Mouse (Mus musculus) inflammation-experienced regulatory T-cells (primary cell): ENCODE results near the gene Oosp1. TPM values are rescaled to one million over a fixed set of nuclear protein-coding genes. Genes with fewer than 3 reads are reported as not detected.

Source experiments
- polyA plus RNA-seq, 2 experiments: library from polyadenylated mRNA; unstranded; fragments of 100-300 nt; shearing (Covaris generic); gene quantifications; one replicate each; pipeline ENCODE4 v1.2.1; 2017

Oosp1 gene
- under 1 TPM in 1 of 2 experiments, not detected in 1; 0.55 TPM for polyA plus RNA-seq

GRCm38 (mm10) chr19:11690839-11691238 lies at the start of gene Oosp1:
TSS of gene Oosp1 (minus strand) at chr19:11691150.

DNA sequence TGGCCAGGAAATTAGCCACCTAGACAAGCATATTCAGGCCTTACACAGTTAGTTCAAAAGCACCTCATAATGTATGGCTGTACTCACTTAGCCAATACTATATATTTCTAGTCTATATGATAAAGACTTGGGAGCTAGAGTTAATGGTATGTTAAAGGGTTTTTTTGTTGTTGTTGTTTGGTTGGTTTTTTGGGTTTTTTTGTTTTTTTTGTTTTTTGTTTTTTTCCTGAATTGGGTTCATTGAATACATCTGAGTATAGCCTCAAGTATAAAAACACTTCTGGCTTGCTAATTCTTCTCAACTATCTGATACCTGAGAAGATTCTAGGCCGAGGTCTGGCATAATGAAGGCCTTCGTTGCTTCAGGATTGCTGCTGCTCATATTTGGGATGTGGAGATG lies 5.8 kb upstream of the Oosp1 start, which contains the start of gene Oosp3:
Gene Oosp3 (plus strand): TSS at position 301 of the 400 bp plus-strand sequence.

GRCm38 (mm10) chr19:11660459-11660858 lies 30.5 kb downstream of the Oosp1 start, which contains the start of gene Oosp2:
TSS of gene Oosp2 (minus strand) at chr19:11660559.

DNA sequence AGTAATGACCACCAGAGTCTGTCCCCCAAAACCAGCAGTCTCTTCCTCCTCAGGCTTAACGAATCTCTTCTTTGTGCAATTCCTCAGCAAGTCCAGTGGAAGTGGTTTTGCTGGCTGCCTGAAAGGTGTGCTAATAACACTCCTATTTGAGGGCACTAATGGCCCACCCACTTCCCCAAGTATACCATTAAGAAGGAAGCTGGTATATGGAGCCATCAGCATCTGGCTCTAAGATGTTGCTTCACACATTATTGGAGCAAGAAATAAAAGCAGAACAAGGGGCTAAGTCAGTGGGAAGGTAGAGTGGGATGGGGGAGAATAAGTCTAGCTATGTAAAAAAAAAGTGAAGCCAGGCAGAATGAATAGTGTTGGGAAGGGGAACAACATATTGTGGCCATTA lies 50.2 kb downstream of the Oosp1 start, which contains the start of gene Ms4a3:
Gene Ms4a3 (minus strand): TSS at position 120 of the 400 bp plus-strand sequence.

DNA sequence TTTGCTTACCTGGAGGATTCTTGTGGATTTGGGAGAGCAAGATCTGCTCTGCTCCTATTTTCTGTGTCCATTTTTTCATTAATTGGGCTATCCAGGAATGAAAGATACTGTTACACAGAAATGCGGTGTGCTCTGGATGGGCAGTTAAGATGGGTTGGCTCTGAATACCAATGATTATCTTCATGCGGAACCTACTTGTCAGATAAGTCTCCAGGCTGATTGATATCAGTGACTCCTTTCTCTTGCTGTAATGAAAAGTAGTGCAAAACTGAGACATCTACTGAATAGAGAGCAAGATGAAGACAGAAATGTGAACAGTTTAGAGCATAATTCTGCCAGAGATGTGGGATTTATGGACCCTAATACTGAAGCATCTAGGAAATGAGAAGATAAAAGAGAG lies 67.4 kb downstream of the Oosp1 start, which contains the start of gene Ms4a2:
Gene Ms4a2 (minus strand): TSS at position 169 of the 400 bp plus-strand sequence.

Other genes with a start within 250 kb of the Oosp1 start
- gene Ms4a4b, start 247.6 kb downstream of the Oosp1 start, polyA plus RNA-seq, result 1,000 to 10,000 TPM; 2,238 to 3,168 TPM
- gene Ms4a6c, start 221.8 kb downstream of the Oosp1 start, polyA plus RNA-seq, result 10 to 100 TPM; 12.9 to 14.6 TPM
- gene Gm8369, start 205.2 kb downstream of the Oosp1 start, polyA plus RNA-seq, result 100 to 1,000 TPM; 228 to 249 TPM
- 100 to 1,000 TPM; 810 to 848 TPM for gene Ms4a6b, start 174.6 kb downstream of the Oosp1 start, polyA plus RNA-seq
- 1 to 10 TPM; 3.2 to 3.4 TPM for gene Ms4a4d, start 154.3 kb downstream of the Oosp1 start, polyA plus RNA-seq
- 10 to 100 TPM in 1 of 2 experiments, 1 to 10 TPM in 1; 9.6 to 13.4 TPM for gene Ms4a6d, start 86.3 kb downstream of the Oosp1 start, polyA plus RNA-seq
- gene Ms4a2, start 67.4 kb downstream of the Oosp1 start, polyA plus RNA-seq, result under 1 TPM; 0.31 to 0.35 TPM
- gene Ms4a3, start 50.3 kb downstream of the Oosp1 start, polyA plus RNA-seq, result under 1 TPM in 1 of 2 experiments, not detected in 1; 0.77 TPM
- not detected for gene Oosp2, start 30.6 kb downstream of the Oosp1 start, polyA plus RNA-seq
- gene Oosp3, start 5.9 kb upstream of the Oosp1 start, polyA plus RNA-seq, result under 1 TPM; 0.41 to 0.78 TPM
- under 1 TPM in 1 of 2 experiments, not detected in 1; 0.18 TPM for gene Gif, start 56.4 kb upstream of the Oosp1 start, polyA plus RNA-seq
- gene Mrpl16, start 79.2 kb upstream of the Oosp1 start, polyA plus RNA-seq, result 10 to 100 TPM; 38.2 to 43.8 TPM
- 1 to 10 TPM; 2.9 to 4.5 TPM for gene Stx3, start 128.3 kb upstream of the Oosp1 start, polyA plus RNA-seq
- gene Olfr1417, start 148.1 kb upstream of the Oosp1 start, polyA plus RNA-seq, result under 1 TPM in 1 of 2 experiments, not detected in 1; 0.10 TPM
- gene Olfr1418, start 169.9 kb upstream of the Oosp1 start, polyA plus RNA-seq, result under 1 TPM in 1 of 2 experiments, not detected in 1; 0.22 TPM
- not detected for gene Olfr1419, start 184.0 kb upstream of the Oosp1 start, polyA plus RNA-seq
- 1 to 10 TPM in 1 of 2 experiments, under 1 TPM in 1; 0.30 to 1.8 TPM for gene Olfr1420, start 195.4 kb upstream of the Oosp1 start, polyA plus RNA-seq
- gene Patl1, start 221.2 kb upstream of the Oosp1 start, polyA plus RNA-seq, result 10 to 100 TPM; 21.5 to 22.6 TPM